ENCODE assay signal across 25 mouse cellular contexts in the genomic region with DNA sequence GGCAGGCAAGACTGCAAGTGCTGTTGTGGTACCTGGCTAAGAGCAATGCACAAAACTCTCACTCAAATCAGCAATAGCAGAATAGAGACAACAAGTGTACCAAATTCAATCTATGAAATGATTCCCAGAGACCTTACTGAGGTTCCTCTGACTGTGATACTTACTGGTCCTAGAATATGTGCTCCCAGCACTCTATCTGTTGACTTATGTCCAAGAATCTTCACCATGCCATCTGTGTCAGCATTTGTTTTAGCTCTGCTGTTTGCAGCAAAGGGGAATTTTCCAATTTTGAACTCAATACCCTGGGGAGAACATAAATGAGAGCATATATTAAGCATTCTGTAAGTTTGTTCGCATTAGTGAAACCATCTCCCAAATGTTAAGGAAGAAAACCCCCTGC. TPM values are rescaled to one million over a fixed set of nuclear protein-coding genes. Genes with fewer than 3 reads are reported as not detected.
"Had no signal": no experiment of that assay in that cellular context is flagged by ENCODE, and none has a peak within 500 bp of the region (broad histone marks: within the 10 kb centered on the region; RNA-seq: fewer than 3 reads in every experiment).

No protein-coding gene starts in this region.

- H3K4me3 ChIP-seq: limb, embryonic 12.5 days; limb, embryonic 15.5 days; lung, embryonic 15.5 days; megakaryocyte, embryonic 14.5 days; midbrain, embryonic 10.5 days; midbrain, embryonic 13.5 days; myocyte; neural tube, embryonic 13.5 days; stomach, embryonic 15.5 days had no signal

- DNase-seq: kidney, adult 2 months; kidney, postnatal 10 days; kidney, postnatal 36 days; left cerebral cortex, postnatal 4 days; liver, postnatal 0 days; lung, postnatal 10 days; lung, postnatal 36 days; retina, postnatal 1 day; right cerebral cortex, postnatal 25 days; spleen, adult 18-20 months; thymus, postnatal 25 days had no signal

- H3K4me1 ChIP-seq: limb, embryonic 12.5 days; limb, embryonic 15.5 days; lung, embryonic 15.5 days; megakaryocyte, embryonic 14.5 days; midbrain, embryonic 10.5 days; midbrain, embryonic 13.5 days; neural tube, embryonic 13.5 days; stomach, embryonic 15.5 days had no signal

RNA-seq across cellular contexts. Expression of a gene that starts 57.4 kb away (rescaled TPM):
- total RNA-seq: monocyte, adult 5-6 weeks; neutrophil, adult 5-6 weeks had no signal
- polyA plus RNA-seq: kidney, embryonic 14.5 days; limb, embryonic 12.5 days; liver, embryonic 11.5 days; lung, embryonic 15.5 days; midbrain, embryonic 13.5 days; myocyte; neural tube, embryonic 13.5 days; thymus, postnatal 0 days had no signal
